Mouse (Mus musculus) testis, adult 2 months (tissue): ENCODE results near the gene Nudt1. TPM values are rescaled to one million over a fixed set of nuclear protein-coding genes. Genes with fewer than 3 reads are reported as not detected.

Source experiments
- H3K27ac ChIP-seq: fragments of 200-500 bp; 2 replicates; pipeline ENCODE4 v1.5.1; 2012; ENCODE audit warnings: low read depth, low read length; ENCODE audit not compliant: control insufficient read depth, insufficient read depth
- H3K27me3 ChIP-seq: fragments of 200-500 bp; 2 replicates; pipeline ENCODE4 v1.6.1; 2012; ENCODE audit warnings: mild to moderate bottlenecking, low read length, moderate library complexity; ENCODE audit not compliant: control insufficient read depth, insufficient read depth
- H3K36me3 ChIP-seq: fragments of 200-500 bp; 2 replicates; pipeline ENCODE4 v1.6.1; 2012; ENCODE audit warnings: mild to moderate bottlenecking, low read length; ENCODE audit not compliant: control insufficient read depth, insufficient read depth
- H3K4me1 ChIP-seq: fragments of 200-500 bp; 2 replicates; pipeline ENCODE4 v1.6.1; 2012; ENCODE audit warnings: low read length; ENCODE audit not compliant: control insufficient read depth, insufficient read depth
- H3K4me3 ChIP-seq: fragments of 200-500 bp; 2 replicates; pipeline ENCODE4 v1.5.1; 2012; ENCODE audit warnings: low read depth, mild to moderate bottlenecking, low read length, moderate library complexity, mixed read lengths; ENCODE audit not compliant: control insufficient read depth
- CTCF ChIP-seq: fragments of 200-500 bp; IDR thresholded peaks from 2 replicates; pipeline ENCODE4 v1.5.1; 2012; ENCODE audit warnings: low read depth, mild to moderate bottlenecking, inconsistent platforms, low read length, moderate library complexity; ENCODE audit not compliant: control insufficient read depth, insufficient read depth, insufficient replicate concordance
- POLR2A ChIP-seq: fragments of 200-500 bp; IDR thresholded peaks from 2 replicates; pipeline ENCODE4 v1.6.1; 2012; ENCODE audit warnings: low read depth, mild to moderate bottlenecking, inconsistent platforms, low read length, moderate library complexity; ENCODE audit not compliant: control insufficient read depth
- polyA plus RNA-seq: library from polyadenylated mRNA; depleted of rRNA; stranded (reverse); fragments of >200 nt; gene quantifications from 2 replicates; pipeline ENCODE4 v1.2.3, GENCODE M21; 2012; rRNA removed

The Nudt1 gene
- polyA plus RNA-seq, 1 experiment, result 4.1 TPM

GRCm38 (mm10) chr5:140383559-140383958 is 62.1 kb downstream of the Nudt1 start:
- Histone ChIP-seq H3K27me3 (no peaks in the 10 kb centered on the region), H3K36me3 (no peaks in the 10 kb centered on the region), H3K4me1 (peaks cover 5% of the 10 kb centered on the region), H3K27ac (no peak overlapping the region), H3K4me3 (no peak overlapping the region)
- no peak for TF ChIP-seq POLR2A
- no peak for TF ChIP-seq CTCF

DNA sequence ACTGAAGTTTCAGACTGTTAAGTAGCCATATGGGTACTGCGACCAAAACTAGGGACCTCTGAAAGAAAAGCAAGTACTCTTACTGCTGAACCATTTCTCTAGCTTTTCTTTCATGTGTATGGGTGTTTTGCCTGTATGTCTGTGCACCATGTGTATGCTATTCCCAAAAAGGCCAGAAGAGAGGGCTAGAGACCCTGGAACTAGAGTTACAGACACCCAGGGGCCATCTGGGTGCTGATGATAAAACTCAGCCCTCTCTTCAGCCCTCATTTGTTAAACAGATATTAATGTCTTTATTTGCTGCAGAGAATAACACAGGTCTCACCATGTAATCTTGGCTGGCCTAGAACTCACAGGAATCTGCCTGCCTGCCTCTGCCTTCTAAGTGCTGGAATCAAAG is 63.0 kb downstream of the Nudt1 start:
- Histone ChIP-seq H3K27me3 (no peaks in the 10 kb centered on the region), H3K27ac (no peak overlapping the region), H3K4me3 (no peak overlapping the region), H3K36me3 (no peaks in the 10 kb centered on the region), H3K4me1 (peaks cover 8% of the 10 kb centered on the region)
- no peak for TF ChIP-seq CTCF
- TF ChIP-seq POLR2A, result no peak

DNA sequence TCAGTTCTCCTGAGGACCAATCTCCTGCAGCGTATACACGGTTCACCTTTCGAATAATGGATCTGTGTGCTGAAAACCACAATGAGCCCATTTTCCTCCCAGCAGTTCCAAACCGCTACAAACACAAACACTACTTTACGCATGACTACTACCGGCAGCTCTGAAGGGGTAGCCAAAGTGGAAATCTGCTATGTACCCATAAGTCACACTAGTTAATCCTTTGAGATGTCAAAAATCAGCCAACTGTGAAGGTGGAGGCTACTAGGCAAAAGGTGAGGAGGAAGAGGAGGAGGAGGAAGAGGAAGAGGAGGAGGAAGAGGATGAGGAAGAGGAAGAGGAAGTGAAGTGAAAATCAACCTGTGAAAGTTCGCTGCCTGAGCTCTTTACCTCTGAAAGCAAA is 65.8 kb downstream of the Nudt1 start:
- Histone ChIP-seq H3K27ac (no peak overlapping the region), H3K4me3 (no peak overlapping the region), H3K36me3 (no peaks in the 10 kb centered on the region), H3K4me1 (peaks cover 9% of the 10 kb centered on the region), H3K27me3 (no peaks in the 10 kb centered on the region)
- no peak for TF ChIP-seq CTCF

Other genes starting within 250 kb of the Nudt1 start
- 16.7 and 17.0 TPM in 2 replicates for gene Mad1l1, start 104 bp upstream of the Nudt1 start, polyA plus RNA-seq
- gene Mrm2, start 10.2 kb downstream of the Nudt1 start, polyA plus RNA-seq, result 1.5 and 1.7 TPM in 2 replicates
- gene Snx8, start 67.6 kb downstream of the Nudt1 start, polyA plus RNA-seq, result 3.8 and 4.3 TPM in 2 replicates
- 249 and 275 TPM in 2 replicates for gene Eif3b, start 97.7 kb downstream of the Nudt1 start, polyA plus RNA-seq
- gene Gm4869, start 124.0 kb downstream of the Nudt1 start, polyA plus RNA-seq, result 0.14 and 0.16 TPM in 2 replicates
- gene Chst12, start 183.9 kb downstream of the Nudt1 start, polyA plus RNA-seq, result 2.1 and 2.4 TPM in 2 replicates
- gene Grifin, start 243.4 kb downstream of the Nudt1 start, polyA plus RNA-seq, result not detected in 2 replicates